Mouse (Mus musculus): Measurements from ENCODE around the gene Adipor2. TPM values are rescaled to one million over a fixed set of nuclear protein-coding genes. Genes with fewer than 3 reads are reported as not detected.

Gene Adipor2
- polyA plus RNA-seq (2014; fragmentation: Nextera tagmentation; extraction: Ambion mirVana), result 15.4 and 16.2 TPM in 2 replicates

DNA sequence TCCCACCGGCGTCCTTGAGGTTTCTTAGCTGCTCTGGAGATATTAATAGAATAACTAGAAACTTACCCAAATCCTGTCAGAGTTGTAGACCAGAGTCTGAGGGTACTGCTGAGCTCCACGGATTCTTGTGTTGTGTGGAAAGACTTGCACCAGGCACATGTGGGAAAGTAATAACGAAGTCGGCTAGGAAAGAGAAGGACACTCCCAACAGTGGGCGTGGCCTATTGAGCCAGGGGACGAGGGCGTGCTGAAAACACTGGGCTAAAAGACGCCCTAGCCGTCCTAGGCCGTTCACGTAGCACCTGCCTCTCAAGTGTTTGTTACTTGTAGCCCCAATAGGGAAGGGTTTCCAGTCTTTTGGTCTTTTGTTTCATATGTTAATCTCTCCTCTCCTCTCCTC is at the start of gene Adipor2:
TSS of gene Adipor2 (minus strand) at position 351 of the 400 bp plus-strand sequence.
- 4% methylated on average over 12 of the region's 12 CpGs for WGBS
- H3K4me2 ChIP-seq (ENCODE audit: low read depth, low read length), result 0 out of 2 replicates have a peak within 1 kb of the TSS, but pooled peaks have one; percentile 5
- H3K4me3 ChIP-seq (ENCODE audit: low read depth, low read length), result no peak within 1 kb of the TSS
- no peak within 1 kb of the TSS; the same call in 1 of the 2 replicates for H3K9ac ChIP-seq (replicated peaks; ENCODE audit: low read length)
- ATAC-seq (replicated peaks; ENCODE audit: insufficient number of reproducible peaks, low FRiP score, low TSS enrichment, low read depth) (no peak), DNase-seq (ENCODE audit: low spot score) (peak; percentile 75)
- no peaks in the 10 kb centered on the region for H3K27me3 ChIP-seq (ENCODE audit: control insufficient read depth, insufficient read depth, low read length)
- H3K9me3 ChIP-seq (replicated peaks; ENCODE audit: control insufficient read depth, low read length), result no peaks in the 10 kb centered on the region
- H3K4me1 ChIP-seq (ENCODE audit: control insufficient read depth, insufficient read depth, low read length), result no peaks in the 10 kb centered on the region
- H3K27ac ChIP-seq (replicated peaks; ENCODE audit: low read depth, low read length), result no peak within 1 kb of the TSS
- no peaks in the 10 kb centered on the region for H3K36me3 ChIP-seq (replicated peaks; ENCODE audit: control insufficient read depth, insufficient read depth, low read depth, low read length)

DNA sequence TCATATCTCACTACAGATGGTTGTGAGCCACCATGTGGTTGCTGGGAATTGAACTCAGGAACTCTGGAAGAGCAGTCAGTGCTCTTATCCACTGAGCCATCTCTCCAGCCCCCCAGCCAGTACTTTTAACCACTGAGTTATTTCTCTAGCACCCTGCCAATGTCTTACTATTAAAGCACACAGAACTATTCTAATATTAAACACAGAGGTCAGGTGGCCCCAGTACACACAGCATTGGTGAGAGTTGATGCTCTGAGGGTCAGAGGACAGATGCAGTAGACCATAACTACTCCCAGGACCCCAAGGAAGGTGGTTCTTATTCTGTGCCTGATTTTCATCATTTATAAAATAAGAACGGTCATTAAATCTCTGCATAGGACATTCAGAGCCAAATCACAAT is 48.7 kb upstream of the Adipor2 start:
- DNase-seq (ENCODE audit: low spot score) (no peak), ATAC-seq (replicated peaks; ENCODE audit: insufficient number of reproducible peaks, low FRiP score, low TSS enrichment, low read depth) (no peak)
- no peaks in the 10 kb centered on the region for H3K36me3 ChIP-seq (replicated peaks; ENCODE audit: control insufficient read depth, insufficient read depth, low read depth, low read length)
- no peak overlapping the region for H3K4me2 ChIP-seq (ENCODE audit: low read depth, low read length)
- WGBS, result 97% methylated on average over 1 of the region's 1 CpGs
- no peak overlapping the region for H3K27ac ChIP-seq (replicated peaks; ENCODE audit: low read depth, low read length)
- H3K9ac ChIP-seq (replicated peaks; ENCODE audit: low read length), result no peak overlapping the region
- no peak overlapping the region for H3K4me3 ChIP-seq (ENCODE audit: low read depth, low read length)
- H3K27me3 ChIP-seq (ENCODE audit: control insufficient read depth, insufficient read depth, low read length), result no peaks in the 10 kb centered on the region
- no peaks in the 10 kb centered on the region for H3K9me3 ChIP-seq (replicated peaks; ENCODE audit: control insufficient read depth, low read length)
- no peaks in the 10 kb centered on the region for H3K4me1 ChIP-seq (ENCODE audit: control insufficient read depth, insufficient read depth, low read length)

DNA sequence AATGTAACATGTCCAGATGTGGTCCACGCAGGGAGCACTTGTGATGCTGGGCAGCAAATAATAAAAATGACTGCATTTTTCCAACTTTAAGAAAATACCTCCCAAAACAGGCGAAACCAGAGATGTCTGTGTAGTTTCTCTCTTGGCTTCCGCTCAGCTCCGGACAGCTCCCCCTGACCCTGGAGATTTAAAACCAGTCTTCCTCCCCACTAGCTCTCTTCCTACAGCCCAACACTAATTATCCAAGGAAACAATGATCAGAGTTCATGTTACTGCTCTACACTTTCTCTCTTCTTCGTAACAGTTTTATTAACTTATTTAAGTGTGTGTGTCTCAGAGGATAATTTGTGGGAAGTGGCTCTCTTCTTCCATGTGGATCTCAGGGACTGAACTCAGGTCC is 42.9 kb upstream of the Adipor2 start:
- Histone ChIP-seq H3K9me3 (replicated peaks; ENCODE audit: control insufficient read depth, low read length) (no peaks in the 10 kb centered on the region), H3K36me3 (replicated peaks; ENCODE audit: control insufficient read depth, insufficient read depth, low read depth, low read length) (no peaks in the 10 kb centered on the region), H3K9ac (replicated peaks; ENCODE audit: low read length) (no peak overlapping the region), H3K27me3 (ENCODE audit: control insufficient read depth, insufficient read depth, low read length) (no peaks in the 10 kb centered on the region), H3K27ac (replicated peaks; ENCODE audit: low read depth, low read length) (no peak overlapping the region), H3K4me3 (ENCODE audit: low read depth, low read length) (no peak overlapping the region), H3K4me1 (ENCODE audit: control insufficient read depth, insufficient read depth, low read length) (no peaks in the 10 kb centered on the region), H3K4me2 (ENCODE audit: low read depth, low read length) (no peak overlapping the region)
- ATAC-seq (replicated peaks; ENCODE audit: insufficient number of reproducible peaks, low FRiP score, low TSS enrichment, low read depth) (no peak), DNase-seq (ENCODE audit: low spot score) (no peak)
- WGBS, result 83% methylated on average over 5 of the region's 5 CpGs

DNA sequence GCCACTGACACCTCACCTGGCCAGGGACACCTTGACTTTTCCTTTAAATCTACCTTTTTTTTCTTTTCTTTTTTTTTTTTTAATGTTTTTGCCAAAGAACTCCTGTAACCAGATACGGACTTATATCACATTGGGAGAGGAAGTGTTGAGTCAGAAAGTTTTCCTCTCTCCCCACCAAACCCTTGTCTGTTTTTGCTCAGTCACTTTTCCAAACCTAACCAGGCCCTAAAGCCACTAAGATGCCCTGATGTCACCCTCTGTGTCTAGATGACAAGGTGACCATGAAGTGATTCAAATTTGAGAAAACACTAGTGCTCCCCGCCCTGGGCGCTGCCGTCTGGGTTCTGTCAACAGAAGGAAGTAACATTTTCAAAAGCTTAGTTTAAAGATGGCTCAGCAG is 41.5 kb upstream of the Adipor2 start:
- H3K4me3 ChIP-seq (ENCODE audit: low read depth, low read length), result no peak overlapping the region
- no peak for ATAC-seq (replicated peaks; ENCODE audit: insufficient number of reproducible peaks, low FRiP score, low TSS enrichment, low read depth)
- no peak overlapping the region for H3K4me2 ChIP-seq (ENCODE audit: low read depth, low read length)
- no peak overlapping the region for H3K27ac ChIP-seq (replicated peaks; ENCODE audit: low read depth, low read length)
- WGBS, result 74% methylated on average over 4 of the region's 4 CpGs
- no peaks in the 10 kb centered on the region for H3K36me3 ChIP-seq (replicated peaks; ENCODE audit: control insufficient read depth, insufficient read depth, low read depth, low read length)
- no peaks in the 10 kb centered on the region for H3K4me1 ChIP-seq (ENCODE audit: control insufficient read depth, insufficient read depth, low read length)
- H3K9ac ChIP-seq (replicated peaks; ENCODE audit: low read length), result no peak overlapping the region
- no peaks in the 10 kb centered on the region for H3K27me3 ChIP-seq (ENCODE audit: control insufficient read depth, insufficient read depth, low read length)
- no peak for DNase-seq (ENCODE audit: low spot score)
- no peaks in the 10 kb centered on the region for H3K9me3 ChIP-seq (replicated peaks; ENCODE audit: control insufficient read depth, low read length)

DNA sequence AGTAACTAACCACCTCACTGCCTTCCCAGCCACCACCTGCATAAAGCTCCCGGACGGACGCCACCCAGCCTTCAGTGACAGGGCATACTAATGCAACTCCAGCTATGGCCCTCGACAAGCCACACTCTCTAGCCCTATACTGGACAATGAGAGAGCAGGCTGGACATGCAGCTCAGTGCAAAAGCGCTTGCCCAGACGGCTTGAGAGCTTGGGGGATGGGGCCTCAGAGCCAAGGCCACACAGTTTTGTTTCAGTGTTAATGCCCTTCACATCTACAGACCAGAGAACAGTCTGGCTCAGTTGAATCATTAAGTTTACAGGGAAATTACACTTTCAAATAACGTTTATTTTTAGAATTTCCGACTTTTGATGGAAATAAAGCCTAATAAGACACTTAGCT is 40.7 kb upstream of the Adipor2 start:
- no peak overlapping the region for H3K4me3 ChIP-seq (ENCODE audit: low read depth, low read length)
- 73% methylated on average over 8 of the region's 8 CpGs for WGBS
- no peaks in the 10 kb centered on the region for H3K27me3 ChIP-seq (ENCODE audit: control insufficient read depth, insufficient read depth, low read length)
- H3K36me3 ChIP-seq (replicated peaks; ENCODE audit: control insufficient read depth, insufficient read depth, low read depth, low read length), result no peaks in the 10 kb centered on the region
- H3K9me3 ChIP-seq (replicated peaks; ENCODE audit: control insufficient read depth, low read length), result no peaks in the 10 kb centered on the region
- DNase-seq (ENCODE audit: low spot score), result no peak
- no peak overlapping the region for H3K27ac ChIP-seq (replicated peaks; ENCODE audit: low read depth, low read length)
- no peak overlapping the region for H3K4me2 ChIP-seq (ENCODE audit: low read depth, low read length)
- no peak for ATAC-seq (replicated peaks; ENCODE audit: insufficient number of reproducible peaks, low FRiP score, low TSS enrichment, low read depth)
- no peaks in the 10 kb centered on the region for H3K4me1 ChIP-seq (ENCODE audit: control insufficient read depth, insufficient read depth, low read length)
- no peak overlapping the region for H3K9ac ChIP-seq (replicated peaks; ENCODE audit: low read length)

DNA sequence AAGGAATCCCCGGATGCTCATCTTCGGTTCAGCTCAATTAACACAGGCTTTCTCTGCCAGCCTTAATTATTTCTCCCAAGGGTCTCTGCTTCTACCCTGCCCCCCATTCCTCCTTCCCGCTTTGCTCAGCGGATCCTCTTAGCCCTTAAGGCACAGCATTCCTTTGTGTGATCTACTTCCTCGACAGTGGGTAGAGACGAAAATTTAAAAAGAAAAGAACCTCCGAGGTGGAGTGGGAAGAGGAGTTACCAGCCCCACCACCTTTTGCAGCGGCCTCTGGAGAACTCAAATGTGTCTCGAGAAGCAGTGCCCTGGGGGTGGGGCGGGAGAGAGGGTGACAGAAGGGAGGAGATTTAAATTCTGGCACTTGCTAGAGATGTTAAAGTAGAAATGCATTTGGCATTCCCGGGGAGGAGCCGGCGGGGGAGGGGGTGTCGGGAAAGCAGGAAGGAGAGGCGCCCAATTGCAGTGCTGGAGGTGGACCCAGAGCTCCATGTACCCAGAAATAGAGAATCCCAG is 34.5 kb upstream of the Adipor2 start:
- Histone ChIP-seq H3K4me1 (ENCODE audit: control insufficient read depth, insufficient read depth, low read length) (no peaks in the 10 kb centered on the region), H3K4me3 (ENCODE audit: low read depth, low read length) (peak overlapping the region; percentile 20), H3K4me2 (ENCODE audit: low read depth, low read length) (peak overlapping the region; percentile 30), H3K9me3 (replicated peaks; ENCODE audit: control insufficient read depth, low read length) (no peaks in the 10 kb centered on the region), H3K36me3 (replicated peaks; ENCODE audit: control insufficient read depth, insufficient read depth, low read depth, low read length) (no peaks in the 10 kb centered on the region), H3K9ac (replicated peaks; ENCODE audit: low read length) (peak overlapping the region; percentile 44), H3K27ac (replicated peaks; ENCODE audit: low read depth, low read length) (no peak overlapping the region), H3K27me3 (ENCODE audit: control insufficient read depth, insufficient read depth, low read length) (no peaks in the 10 kb centered on the region)
- WGBS, result 0% methylated on average over 15 of the region's 15 CpGs
- DNase-seq (ENCODE audit: low spot score) (peak; percentile 68), ATAC-seq (replicated peaks; ENCODE audit: insufficient number of reproducible peaks, low FRiP score, low TSS enrichment, low read depth) (0 out of 2 replicates have a peak, but pooled peaks have one; percentile 15)

DNA sequence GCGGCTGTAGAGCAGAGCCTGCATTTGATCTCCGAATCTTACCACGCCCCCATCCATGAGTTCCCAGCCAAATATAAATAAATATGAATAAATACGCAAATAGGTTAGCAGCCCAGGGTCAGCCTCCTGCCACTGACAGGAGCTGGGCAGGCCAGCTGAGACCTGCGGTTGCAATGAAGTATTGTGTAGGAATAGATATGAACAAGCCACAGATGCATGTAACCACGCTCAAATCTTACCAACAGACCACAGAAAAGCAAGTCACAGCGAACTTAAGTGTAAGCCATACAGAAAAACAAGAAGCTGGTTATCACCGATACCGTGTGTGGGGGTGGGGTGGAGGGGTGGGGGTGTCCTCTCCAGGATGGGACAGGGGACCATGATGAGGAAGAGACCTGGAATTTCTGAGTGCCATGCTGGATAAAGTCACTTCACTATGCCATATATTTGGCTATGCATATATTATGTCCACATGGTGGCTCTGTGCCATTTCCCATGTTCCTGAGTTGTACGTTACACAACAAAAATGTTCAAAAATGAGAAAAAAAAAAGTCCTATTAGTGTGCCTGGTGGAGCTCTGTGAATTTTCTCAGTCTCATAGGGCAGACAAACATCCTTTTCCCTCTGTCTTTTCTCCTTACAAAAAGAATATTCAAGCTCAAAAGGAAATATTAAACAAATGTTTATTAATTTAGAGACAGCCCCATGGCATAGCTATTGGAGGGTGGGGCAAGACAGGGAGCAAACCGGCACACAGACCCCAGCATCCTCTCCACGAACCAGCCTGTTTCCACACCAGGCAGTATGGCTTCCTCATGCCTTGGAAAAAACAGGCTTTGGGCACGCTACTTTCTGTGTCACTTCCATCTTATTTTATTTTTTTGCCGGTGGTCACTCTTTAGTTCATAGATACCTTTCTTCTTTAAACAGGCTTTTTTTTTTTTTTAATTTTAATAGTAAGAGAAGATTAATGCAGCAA is 33.8 kb upstream of the Adipor2 start:
- Histone ChIP-seq H3K36me3 (replicated peaks; ENCODE audit: control insufficient read depth, insufficient read depth, low read depth, low read length) (no peaks in the 10 kb centered on the region), H3K4me2 (ENCODE audit: low read depth, low read length) (peak overlapping the region; percentile 30), H3K4me3 (ENCODE audit: low read depth, low read length) (no peak overlapping the region), H3K4me1 (ENCODE audit: control insufficient read depth, insufficient read depth, low read length) (no peaks in the 10 kb centered on the region), H3K27ac (replicated peaks; ENCODE audit: low read depth, low read length) (no peak overlapping the region), H3K27me3 (ENCODE audit: control insufficient read depth, insufficient read depth, low read length) (no peaks in the 10 kb centered on the region), H3K9ac (replicated peaks; ENCODE audit: low read length) (no peak overlapping the region), H3K9me3 (replicated peaks; ENCODE audit: control insufficient read depth, low read length) (no peaks in the 10 kb centered on the region)
- DNase-seq (ENCODE audit: low spot score) (no peak), ATAC-seq (replicated peaks; ENCODE audit: insufficient number of reproducible peaks, low FRiP score, low TSS enrichment, low read depth) (no peak)
- WGBS, result 40% methylated on average over 14 of the region's 14 CpGs

DNA sequence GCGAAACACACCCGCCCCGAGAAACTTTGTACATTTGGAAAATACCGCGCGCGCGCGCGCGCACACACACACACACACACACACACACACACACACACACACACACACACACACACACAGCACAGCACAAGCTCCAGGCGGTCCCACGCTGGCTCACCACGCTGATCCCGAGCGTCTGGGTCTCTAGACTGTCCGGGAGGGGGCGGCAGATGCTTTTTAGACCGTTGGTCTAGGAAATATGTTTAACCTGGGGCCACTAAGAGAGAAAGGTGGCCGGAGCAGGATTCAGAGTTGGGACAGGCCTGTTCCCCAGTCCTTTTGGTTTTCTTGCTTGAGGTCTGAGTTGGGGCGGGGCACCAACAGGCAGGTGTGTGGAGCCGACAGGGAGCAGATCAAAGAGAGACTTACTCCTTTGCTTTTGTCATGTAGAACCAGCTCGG is 31.6 kb upstream of the Adipor2 start:
- Histone ChIP-seq H3K27me3 (ENCODE audit: control insufficient read depth, insufficient read depth, low read length) (no peaks in the 10 kb centered on the region), H3K9me3 (replicated peaks; ENCODE audit: control insufficient read depth, low read length) (no peaks in the 10 kb centered on the region), H3K4me1 (ENCODE audit: control insufficient read depth, insufficient read depth, low read length) (no peaks in the 10 kb centered on the region), H3K9ac (replicated peaks; ENCODE audit: low read length) (peak overlapping the region; percentile 39), H3K36me3 (replicated peaks; ENCODE audit: control insufficient read depth, insufficient read depth, low read depth, low read length) (no peaks in the 10 kb centered on the region), H3K4me3 (ENCODE audit: low read depth, low read length) (peak overlapping the region; percentile 22), H3K27ac (replicated peaks; ENCODE audit: low read depth, low read length) (no peak overlapping the region), H3K4me2 (ENCODE audit: low read depth, low read length) (peak overlapping the region; percentile 44)
- peak; percentile 66; the same call in 1 of the 2 replicates for ATAC-seq (replicated peaks; ENCODE audit: insufficient number of reproducible peaks, low FRiP score, low TSS enrichment, low read depth)
- DNase-seq (ENCODE audit: low spot score), result peak; percentile 82
- WGBS, result 4% methylated on average over 20 of the region's 23 CpGs
